Mouse (Mus musculus) embryonic facial prominence, embryonic 11.5 days (tissue): Measurements from ENCODE around the gene Il6. TPM values are rescaled to one million over a fixed set of nuclear protein-coding genes. Genes with fewer than 3 reads are reported as not detected.
"Not testable (repeated sequence)": the region's sequence is repeated elsewhere in the genome, so short reads cannot be mapped to it uniquely, and the experiment has no call there.

Source experiments
- ATAC-seq: fragments of 200-750 bp; cut with Nextera tagmentation; replicated peaks from 2 replicates; pipeline ENCODE4 v1.8.0; 2017; ENCODE audit warnings: low read depth; ENCODE audit not compliant: insufficient number of reproducible peaks, low FRiP score, low TSS enrichment
- DNase-seq: peaks from one replicate; pipeline ENCODE4 v3.0.0-alpha.2; 2015; ENCODE audit warnings: low spot score
- H3K27ac ChIP-seq: fragments of 300-500 bp; sonication (generic); replicated peaks from 2 replicates; pipeline ENCODE4 v1.5.1; 2014; ENCODE audit warnings: mild to moderate bottlenecking, low read depth, low read length, control low read depth
- H3K27me3 ChIP-seq: fragments of 300-500 bp; sonication (generic); 2 replicates; pipeline ENCODE4 v1.6.1; 2014; ENCODE audit warnings: mild to moderate bottlenecking, low read length, moderate library complexity, mixed read lengths; ENCODE audit not compliant: control insufficient read depth, insufficient read depth
- H3K36me3 ChIP-seq: fragments of 300-500 bp; sonication (generic); replicated peaks from 2 replicates; pipeline ENCODE4 v1.6.1; 2014; ENCODE audit warnings: low read depth, mild to moderate bottlenecking, low read length, moderate library complexity, mixed read lengths; ENCODE audit not compliant: control insufficient read depth, insufficient read depth
- H3K4me1 ChIP-seq: fragments of 300-500 bp; sonication (generic); 2 replicates; pipeline ENCODE4 v1.6.1; 2014; ENCODE audit warnings: low read length, mixed read lengths; ENCODE audit not compliant: control insufficient read depth, insufficient read depth
- H3K4me2 ChIP-seq: fragments of 300-500 bp; sonication (generic); 2 replicates; pipeline ENCODE4 v1.6.1; 2014; ENCODE audit warnings: low read depth, mild to moderate bottlenecking, control low read depth, low read length, moderate library complexity
- H3K4me3 ChIP-seq: fragments of 300-500 bp; sonication (generic); 2 replicates; pipeline ENCODE4 v1.5.1; 2014; ENCODE audit warnings: low read depth, low read length, control low read depth
- H3K9ac ChIP-seq: fragments of 300-500 bp; sonication (generic); replicated peaks from 2 replicates; pipeline ENCODE4 v1.6.1; 2014; ENCODE audit warnings: mild to moderate bottlenecking, control low read depth, low read length
- H3K9me3 ChIP-seq: fragments of 300-500 bp; sonication (generic); replicated peaks from 2 replicates; pipeline ENCODE4 v1.6.1; 2016; ENCODE audit warnings: mild to moderate bottlenecking, low read length, inconsistent platforms, mixed read lengths; ENCODE audit not compliant: control insufficient read depth
- WGBS: fragments of 180-500 bp; shearing (Covaris S2); extraction: QIAGEN DNeasy Blood & Tissue Kit; methylation state at CpG from one replicate; pipeline ENCODE4 v1.1.7; 2014; 5-methylcytosine and 5-hydroxymethylcytosine counted together
- polyA plus RNA-seq: library from polyadenylated mRNA; unstranded; fragments of >200 nt; fragmentation: Nextera tagmentation; extraction: Ambion mirVana; gene quantifications from 2 replicates; pipeline ENCODE4 v1.2.1, GENCODE M21; 2014

The Il6 gene
- polyA plus RNA-seq, 1 experiment from 2014 or later = not detected

- not testable (repeated sequence) for H3K27me3 ChIP-seq, H3K36me3 ChIP-seq, H3K9ac ChIP-seq, H3K4me1 ChIP-seq, H3K9me3 ChIP-seq, DNase-seq, H3K4me3 ChIP-seq, ATAC-seq, H3K27ac ChIP-seq, H3K4me2 ChIP-seq
- WGBS = 76% methylated on average over 5 of the region's 5 CpGs
Observed at GRCm38 (mm10) chr5:30059607-30060006, 46.7 kb downstream of the Il6 start.

- DNase-seq (no peak), ATAC-seq (no peak)
- WGBS = 81% methylated on average over 6 of the region's 6 CpGs
- Histone ChIP-seq H3K9ac (no peak overlapping the region), H3K4me3 (no peak overlapping the region), H3K27ac (no peak overlapping the region), H3K4me1 (no peaks in the 10 kb centered on the region), H3K36me3 (no peaks in the 10 kb centered on the region; the same call in none of the 2 replicates), H3K27me3 (no peaks in the 10 kb centered on the region), H3K4me2 (no peak overlapping the region), H3K9me3 (no peaks in the 10 kb centered on the region)
Observed at GRCm38 (mm10) chr5:30067726-30068125, 54.8 kb downstream of the Il6 start.

Other genes with a start within 250 kb of the Il6 start
- gene Tyms, start 60.5 kb downstream of the Il6 start, polyA plus RNA-seq = 409 and 418 TPM in 2 replicates
- 3.1 TPM in 2 replicates for gene Garem2, start 92.0 kb downstream of the Il6 start, polyA plus RNA-seq
- gene 3110082J24Rik, start 93.0 kb downstream of the Il6 start, polyA plus RNA-seq = 0.62 and 0.85 TPM in 2 replicates
- gene Hadha, start 142.0 kb downstream of the Il6 start, polyA plus RNA-seq = 101 and 102 TPM in 2 replicates
- gene Hadhb, start 142.1 kb downstream of the Il6 start, polyA plus RNA-seq = 133 and 139 TPM in 2 replicates
- not detected in 2 replicates for gene Adgrf3, start 192.6 kb downstream of the Il6 start, polyA plus RNA-seq
- gene Selenoi, start 219.5 kb downstream of the Il6 start, polyA plus RNA-seq = 18.7 and 19.9 TPM in 2 replicates